Mouse (Mus musculus) stomach, postnatal 0 days (tissue): ENCODE measurements around the gene Rp9.
"Not testable (repeated sequence)": the region's sequence is repeated elsewhere in the genome, so short reads cannot be mapped to it uniquely, and the experiment has no call there.

Experiments used
- CTCF ChIP-seq: IDR thresholded peaks from 2 replicates; pipeline ENCODE4 v1.5.1; 2016; ENCODE audit warnings: antibody characterized with exemption, low read depth, mild to moderate bottlenecking, moderate library complexity
- EP300 ChIP-seq: optimal IDR thresholded peaks from 2 replicates; pipeline ENCODE3; 2016; ENCODE audit warnings: antibody characterized with exemption

DNA sequence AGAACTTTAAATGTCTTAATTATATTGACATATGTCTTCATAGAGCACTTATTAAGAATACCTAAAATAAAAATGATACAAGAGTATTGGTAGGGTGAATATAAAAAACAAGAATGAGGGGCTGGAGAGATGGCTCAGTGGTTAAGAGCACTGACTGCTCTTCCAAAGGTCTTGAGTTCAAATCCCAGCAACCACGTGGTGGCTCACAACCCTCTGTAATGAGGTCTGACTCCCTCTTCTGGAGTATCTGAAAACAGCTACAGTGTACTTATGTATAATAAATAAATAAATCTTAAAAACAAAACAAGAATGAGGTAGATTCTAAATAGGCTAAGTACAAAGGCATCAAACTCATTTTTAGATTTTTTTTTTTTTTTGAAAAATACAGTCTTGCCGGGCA is 66.0 kb downstream of the Rp9 start:
- not testable (repeated sequence) for TF ChIP-seq CTCF, EP300
